Mouse (Mus musculus): ENCODE results near the gene Zfp619.
"Not testable (repeated sequence)": the region's sequence is repeated elsewhere in the genome, so short reads cannot be mapped to it uniquely, and the experiment has no call there.

The Zfp619 gene

GRCm38 (mm10) chr7:39517616-39518177, at the start of gene Zfp619:
TSS of gene Zfp619 (plus strand) at chr7:39517766.
- peak; percentile 88 for DNase-seq (ENCODE audit: low spot score)

GRCm38 (mm10) chr7:39479013-39479412, 38.6 kb upstream of the Zfp619 start:
- no peak for DNase-seq (ENCODE audit: low spot score)

- DNase-seq (ENCODE audit: low spot score): no peak
Measured at GRCm38 (mm10) chr7:39484384-39484783, 33.2 kb upstream of the Zfp619 start.

GRCm38 (mm10) chr7:39487159-39487853, 30.3 kb upstream of the Zfp619 start:
- DNase-seq (ENCODE audit: low spot score): no peak

GRCm38 (mm10) chr7:39487854-39488205, 29.7 kb upstream of the Zfp619 start:
- DNase-seq (ENCODE audit: low spot score): no peak

GRCm38 (mm10) chr7:39494646-39495045, 22.9 kb upstream of the Zfp619 start:
- no peak for DNase-seq (ENCODE audit: low spot score)

- DNase-seq (ENCODE audit: low spot score): no peak
Measured at GRCm38 (mm10) chr7:39504100-39504499, 13.5 kb upstream of the Zfp619 start.

- DNase-seq (ENCODE audit: low spot score): no peak
Measured at GRCm38 (mm10) chr7:39518362-39518761, 796 bp downstream of the Zfp619 start.

- no peak for DNase-seq (ENCODE audit: low spot score)
Measured at GRCm38 (mm10) chr7:39523703-39524424, 6.3 kb downstream of the Zfp619 start.

- DNase-seq (ENCODE audit: low spot score): no peak
Measured at GRCm38 (mm10) chr7:39543151-39543550, 25.6 kb downstream of the Zfp619 start.

- peak; percentile 46 for DNase-seq (ENCODE audit: low spot score)
Measured at GRCm38 (mm10) chr7:39544242-39545111, 26.9 kb downstream of the Zfp619 start.

GRCm38 (mm10) chr7:39545134-39545533, 27.6 kb downstream of the Zfp619 start:
- no peak for DNase-seq (ENCODE audit: low spot score)

- no peak for DNase-seq (ENCODE audit: low spot score)
Measured at GRCm38 (mm10) chr7:39549336-39549735, 31.8 kb downstream of the Zfp619 start.

- DNase-seq (ENCODE audit: low spot score): peak; percentile 89
Measured at GRCm38 (mm10) chr7:39551976-39552891, 34.7 kb downstream of the Zfp619 start.

- no peak for DNase-seq (ENCODE audit: low spot score)
Measured at GRCm38 (mm10) chr7:39552993-39553392, 35.4 kb downstream of the Zfp619 start.

- DNase-seq (ENCODE audit: low spot score): no peak
Measured at GRCm38 (mm10) chr7:39553871-39554270, 36.3 kb downstream of the Zfp619 start.

GRCm38 (mm10) chr7:39580066-39580465, 62.5 kb downstream of the Zfp619 start:
- DNase-seq (ENCODE audit: low spot score): no peak

GRCm38 (mm10) chr7:39580601-39581000, 63.0 kb downstream of the Zfp619 start:
- DNase-seq (ENCODE audit: low spot score): no peak

GRCm38 (mm10) chr7:39586834-39587233, 69.3 kb downstream of the Zfp619 start:
- DNase-seq (ENCODE audit: low spot score): not testable (repeated sequence)

GRCm38 (mm10) chr7:39588037-39588436, 70.5 kb downstream of the Zfp619 start:
- DNase-seq (ENCODE audit: low spot score): no peak

- peak; percentile 1 for DNase-seq (ENCODE audit: low spot score)
Measured at GRCm38 (mm10) chr7:39588471-39589041, 71.0 kb downstream of the Zfp619 start.
